Mouse (Mus musculus): Measurements from ENCODE around the gene Lap3. TPM values are rescaled to one million over a fixed set of nuclear protein-coding genes. Genes with fewer than 3 reads are reported as not detected.

Gene Lap3
- polyA plus RNA-seq, 1 experiment from 2014 or later, result 153 TPM

GRCm38 (mm10) chr5:45513511-45513910 lies 20.3 kb downstream of the Lap3 start:
- peaks cover 5% of the 10 kb centered on the region; the same call in 1 of the 2 replicates for H3K36me3 ChIP-seq (ENCODE audit: control insufficient read depth, insufficient read depth, low read length)
- no peaks in the 10 kb centered on the region for H3K27me3 ChIP-seq (replicated peaks; ENCODE audit: control insufficient read depth, insufficient read depth, low read length)
- H3K27ac ChIP-seq (ENCODE audit: low read length), result no peak overlapping the region
- H3K9me3 ChIP-seq (ENCODE audit: control insufficient read depth, low read length), result no peaks in the 10 kb centered on the region
- no peak overlapping the region for H3K4me2 ChIP-seq (ENCODE audit: low read depth, low read length)
- WGBS, result 98% methylated on average over 2 of the region's 2 CpGs
- H3K4me3 ChIP-seq (ENCODE audit: low read length), result no peak overlapping the region
- ATAC-seq, result no peak
- no peaks in the 10 kb centered on the region for H3K4me1 ChIP-seq (ENCODE audit: control insufficient read depth, insufficient read depth, low read length)
- H3K9ac ChIP-seq (ENCODE audit: low read depth, low read length), result no peak overlapping the region

GRCm38 (mm10) chr5:45514599-45514998 lies 21.4 kb downstream of the Lap3 start:
- WGBS, result 67% methylated on average over 1 of the region's 1 CpGs

GRCm38 (mm10) chr5:45515151-45515743 lies 22.1 kb downstream of the Lap3 start:
- Histone ChIP-seq H3K9ac (ENCODE audit: low read depth, low read length) (no peak overlapping the region), H3K4me1 (ENCODE audit: control insufficient read depth, insufficient read depth, low read length) (no peaks in the 10 kb centered on the region), H3K9me3 (ENCODE audit: control insufficient read depth, low read length) (no peaks in the 10 kb centered on the region), H3K4me2 (ENCODE audit: low read depth, low read length) (no peak overlapping the region), H3K36me3 (ENCODE audit: control insufficient read depth, insufficient read depth, low read length) (peaks cover 5% of the 10 kb centered on the region; the same call in 1 of the 2 replicates), H3K27me3 (replicated peaks; ENCODE audit: control insufficient read depth, insufficient read depth, low read length) (no peaks in the 10 kb centered on the region), H3K4me3 (ENCODE audit: low read length) (no peak overlapping the region), H3K27ac (ENCODE audit: low read length) (no peak overlapping the region)
- no peak for ATAC-seq
- WGBS, result 92% methylated on average over 10 of the region's 10 CpGs

More at GRCm38 (mm10) chr5:45514599-45514998, 21.4 kb downstream of the Lap3 start:
- Histone ChIP-seq H3K36me3 (ENCODE audit: control insufficient read depth, insufficient read depth, low read length) (peaks cover 5% of the 10 kb centered on the region; the same call in 1 of the 2 replicates), H3K4me3 (ENCODE audit: low read length) (no peak overlapping the region), H3K4me1 (ENCODE audit: control insufficient read depth, insufficient read depth, low read length) (no peaks in the 10 kb centered on the region), H3K27me3 (replicated peaks; ENCODE audit: control insufficient read depth, insufficient read depth, low read length) (no peaks in the 10 kb centered on the region), H3K9ac (ENCODE audit: low read depth, low read length) (no peak overlapping the region), H3K27ac (ENCODE audit: low read length) (no peak overlapping the region), H3K4me2 (ENCODE audit: low read depth, low read length) (no peak overlapping the region), H3K9me3 (ENCODE audit: control insufficient read depth, low read length) (no peaks in the 10 kb centered on the region)
- ATAC-seq, result no peak

GRCm38 (mm10) chr5:45519960-45520808 lies 27.0 kb downstream of the Lap3 start, which contains the start of gene Med28:
Med28 (plus strand) TSS chr5:45520229.
- H3K9me3 ChIP-seq (ENCODE audit: control insufficient read depth, low read length), result no peaks in the 10 kb centered on the region
- H3K27ac ChIP-seq (ENCODE audit: low read length), result peak within 1 kb of the TSS; percentile 69
- H3K9ac ChIP-seq (ENCODE audit: low read depth, low read length), result peak within 1 kb of the TSS; percentile 97
- no peaks in the 10 kb centered on the region for H3K27me3 ChIP-seq (replicated peaks; ENCODE audit: control insufficient read depth, insufficient read depth, low read length)
- H3K4me2 ChIP-seq (ENCODE audit: low read depth, low read length), result peak within 1 kb of the TSS; percentile 92
- H3K36me3 ChIP-seq (ENCODE audit: control insufficient read depth, insufficient read depth, low read length), result peaks cover 7% of the 10 kb centered on the region; the same call in 1 of the 2 replicates
- 1% methylated on average over 56 of the region's 56 CpGs for WGBS
- peak; percentile 95 for ATAC-seq
- peak within 1 kb of the TSS; percentile 99 for H3K4me3 ChIP-seq (ENCODE audit: low read length)
- peaks cover 8% of the 10 kb centered on the region for H3K4me1 ChIP-seq (ENCODE audit: control insufficient read depth, insufficient read depth, low read length)

- H3K27me3 ChIP-seq (replicated peaks; ENCODE audit: control insufficient read depth, insufficient read depth, low read length), result no peaks in the 10 kb centered on the region
- ATAC-seq, result no peak
- H3K4me3 ChIP-seq (ENCODE audit: low read length), result peak overlapping the region; percentile 99
- H3K9me3 ChIP-seq (ENCODE audit: control insufficient read depth, low read length), result no peaks in the 10 kb centered on the region
- peaks cover 8% of the 10 kb centered on the region for H3K4me1 ChIP-seq (ENCODE audit: control insufficient read depth, insufficient read depth, low read length)
- H3K36me3 ChIP-seq (ENCODE audit: control insufficient read depth, insufficient read depth, low read length), result peaks cover 9% of the 10 kb centered on the region; the same call in 1 of the 2 replicates
- WGBS, result under 1% methylated on average over 5 of the region's 5 CpGs
- H3K9ac ChIP-seq (ENCODE audit: low read depth, low read length), result peak overlapping the region; percentile 97
- H3K4me2 ChIP-seq (ENCODE audit: low read depth, low read length), result peak overlapping the region; percentile 92
- no peak overlapping the region for H3K27ac ChIP-seq (ENCODE audit: low read length)
These were observed 27.6 kb downstream of the Lap3 start for GRCm38 (mm10) chr5:45520809-45521110.

- no peaks in the 10 kb centered on the region for H3K27me3 ChIP-seq (replicated peaks; ENCODE audit: control insufficient read depth, insufficient read depth, low read length)
- no peak overlapping the region for H3K9ac ChIP-seq (ENCODE audit: low read depth, low read length)
- H3K4me3 ChIP-seq (ENCODE audit: low read length), result peak overlapping the region; percentile 99
- peak overlapping the region; percentile 92; the same call in 1 of the 2 replicates for H3K4me2 ChIP-seq (ENCODE audit: low read depth, low read length)
- H3K4me1 ChIP-seq (ENCODE audit: control insufficient read depth, insufficient read depth, low read length), result peaks cover 8% of the 10 kb centered on the region
- peaks cover 9% of the 10 kb centered on the region; the same call in 1 of the 2 replicates for H3K36me3 ChIP-seq (ENCODE audit: control insufficient read depth, insufficient read depth, low read length)
- no peak overlapping the region for H3K27ac ChIP-seq (ENCODE audit: low read length)
- WGBS, result 88% methylated on average over 6 of the region's 6 CpGs
- no peaks in the 10 kb centered on the region for H3K9me3 ChIP-seq (ENCODE audit: control insufficient read depth, low read length)
- no peak for ATAC-seq
These were observed 28.4 kb downstream of the Lap3 start for GRCm38 (mm10) chr5:45521601-45522000.

- Histone ChIP-seq H3K36me3 (ENCODE audit: control insufficient read depth, insufficient read depth, low read length) (peaks cover 13% of the 10 kb centered on the region; the same call in 1 of the 2 replicates), H3K4me1 (ENCODE audit: control insufficient read depth, insufficient read depth, low read length) (peaks cover 8% of the 10 kb centered on the region), H3K4me3 (ENCODE audit: low read length) (no peak overlapping the region), H3K9me3 (ENCODE audit: control insufficient read depth, low read length) (no peaks in the 10 kb centered on the region), H3K27ac (ENCODE audit: low read length) (no peak overlapping the region), H3K9ac (ENCODE audit: low read depth, low read length) (no peak overlapping the region), H3K4me2 (ENCODE audit: low read depth, low read length) (no peak overlapping the region), H3K27me3 (replicated peaks; ENCODE audit: control insufficient read depth, insufficient read depth, low read length) (no peaks in the 10 kb centered on the region)
- 94% methylated on average over 10 of the region's 10 CpGs for WGBS
- ATAC-seq, result no peak
These were observed 31.9 kb downstream of the Lap3 start for GRCm38 (mm10) chr5:45525101-45525500.

GRCm38 (mm10) chr5:45526338-45526737 lies 33.2 kb downstream of the Lap3 start:
- 88% methylated on average over 4 of the region's 4 CpGs for WGBS

GRCm38 (mm10) chr5:45529696-45530095 lies 36.5 kb downstream of the Lap3 start:
- no peaks in the 10 kb centered on the region for H3K27me3 ChIP-seq (replicated peaks; ENCODE audit: control insufficient read depth, insufficient read depth, low read length)
- no peak for ATAC-seq
- no peaks in the 10 kb centered on the region for H3K4me1 ChIP-seq (ENCODE audit: control insufficient read depth, insufficient read depth, low read length)
- peaks cover 12% of the 10 kb centered on the region; the same call in 1 of the 2 replicates for H3K36me3 ChIP-seq (ENCODE audit: control insufficient read depth, insufficient read depth, low read length)
- no peak overlapping the region for H3K4me2 ChIP-seq (ENCODE audit: low read depth, low read length)
- H3K9ac ChIP-seq (ENCODE audit: low read depth, low read length), result no peak overlapping the region
- no peak overlapping the region for H3K4me3 ChIP-seq (ENCODE audit: low read length)
- 87% methylated on average over 3 of the region's 3 CpGs for WGBS
- no peak overlapping the region for H3K27ac ChIP-seq (ENCODE audit: low read length)
- H3K9me3 ChIP-seq (ENCODE audit: control insufficient read depth, low read length), result no peaks in the 10 kb centered on the region

More at GRCm38 (mm10) chr5:45526338-45526737, 33.2 kb downstream of the Lap3 start:
- peaks cover 4% of the 10 kb centered on the region for H3K4me1 ChIP-seq (ENCODE audit: control insufficient read depth, insufficient read depth, low read length)
- peaks cover 13% of the 10 kb centered on the region; the same call in 1 of the 2 replicates for H3K36me3 ChIP-seq (ENCODE audit: control insufficient read depth, insufficient read depth, low read length)
- ATAC-seq, result no peak
- H3K27me3 ChIP-seq (replicated peaks; ENCODE audit: control insufficient read depth, insufficient read depth, low read length), result no peaks in the 10 kb centered on the region
- no peak overlapping the region for H3K4me3 ChIP-seq (ENCODE audit: low read length)
- no peak overlapping the region for H3K4me2 ChIP-seq (ENCODE audit: low read depth, low read length)
- H3K9me3 ChIP-seq (ENCODE audit: control insufficient read depth, low read length), result no peaks in the 10 kb centered on the region
- no peak overlapping the region for H3K9ac ChIP-seq (ENCODE audit: low read depth, low read length)
- no peak overlapping the region for H3K27ac ChIP-seq (ENCODE audit: low read length)
